Mouse (Mus musculus) small intestine, adult 10 weeks (tissue): ENCODE data around the gene Rnpepl1. TPM values are rescaled to one million over a fixed set of nuclear protein-coding genes. Genes with fewer than 3 reads are reported as not detected.

Experiments used
- polyA plus RNA-seq: library from polyadenylated mRNA; stranded (reverse); fragments of 350-450 nt; fragmentation: Illumina TruSeq; extraction: RNeasy Lipid Tissue Mini Kit (QIAGEN cat#74804); gene quantifications from one replicate; pipeline ENCODE4 v1.2.3, GENCODE M21; 2014; ENCODE audit warnings: low replicate concordance

Gene Rnpepl1
- 5.6 TPM for polyA plus RNA-seq

DNA sequence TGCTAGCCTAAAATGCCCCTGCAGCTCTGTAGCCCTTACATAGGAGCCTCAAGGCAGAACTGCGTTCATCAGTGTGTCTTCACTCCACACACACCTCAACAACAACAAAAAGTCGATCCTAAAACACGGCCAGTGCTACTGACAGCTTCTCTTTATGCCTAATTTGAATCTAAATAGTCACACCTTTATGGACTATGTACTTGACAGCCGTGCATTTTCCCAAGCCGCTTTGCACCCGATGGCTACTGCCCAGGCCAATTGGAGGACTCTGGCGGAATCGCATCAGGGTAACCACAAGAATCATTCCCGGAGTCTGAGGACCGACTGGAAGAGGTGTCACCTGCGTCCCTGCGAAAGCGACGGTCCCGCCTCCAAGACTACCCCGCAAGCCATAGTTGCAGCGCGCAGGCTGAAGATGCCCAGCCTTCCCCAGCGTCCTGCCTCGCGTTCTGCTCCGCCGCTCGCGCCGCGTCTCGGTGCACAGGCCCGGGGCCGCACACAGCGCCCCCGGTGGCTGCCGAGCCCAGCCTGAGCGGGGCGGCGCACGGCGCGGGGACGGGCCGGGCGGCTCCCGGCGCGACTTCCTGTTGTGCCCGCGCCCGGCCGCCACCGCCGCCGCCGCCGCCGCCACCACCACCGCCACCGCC lies at the start of gene Rnpepl1:
Gene Rnpepl1 (plus strand): TSS at position 545 of the 647 bp plus-strand sequence.

DNA sequence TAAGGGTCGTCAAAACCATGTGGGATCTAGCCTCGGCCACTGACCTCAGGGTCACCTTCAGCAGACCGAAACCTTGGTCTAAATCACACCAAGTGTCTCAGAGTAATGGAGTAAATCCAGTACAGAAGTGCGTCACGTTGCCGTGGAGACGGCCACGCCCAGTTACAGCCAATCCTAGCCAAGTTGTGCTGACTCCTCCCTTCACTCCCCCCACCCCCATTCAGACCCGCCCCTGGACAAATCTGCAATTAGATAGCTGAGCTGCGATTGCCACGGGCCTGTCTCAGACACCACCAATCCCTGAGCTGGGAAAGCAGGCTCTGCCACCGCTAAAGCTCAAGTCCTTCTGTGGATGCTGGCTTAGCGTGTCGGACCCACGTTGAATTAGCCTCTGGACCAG lies 7.8 kb upstream of the Rnpepl1 start, which contains the start of gene Ankmy1:
Gene Ankmy1 (minus strand): TSS at position 121 of the 400 bp plus-strand sequence.

DNA sequence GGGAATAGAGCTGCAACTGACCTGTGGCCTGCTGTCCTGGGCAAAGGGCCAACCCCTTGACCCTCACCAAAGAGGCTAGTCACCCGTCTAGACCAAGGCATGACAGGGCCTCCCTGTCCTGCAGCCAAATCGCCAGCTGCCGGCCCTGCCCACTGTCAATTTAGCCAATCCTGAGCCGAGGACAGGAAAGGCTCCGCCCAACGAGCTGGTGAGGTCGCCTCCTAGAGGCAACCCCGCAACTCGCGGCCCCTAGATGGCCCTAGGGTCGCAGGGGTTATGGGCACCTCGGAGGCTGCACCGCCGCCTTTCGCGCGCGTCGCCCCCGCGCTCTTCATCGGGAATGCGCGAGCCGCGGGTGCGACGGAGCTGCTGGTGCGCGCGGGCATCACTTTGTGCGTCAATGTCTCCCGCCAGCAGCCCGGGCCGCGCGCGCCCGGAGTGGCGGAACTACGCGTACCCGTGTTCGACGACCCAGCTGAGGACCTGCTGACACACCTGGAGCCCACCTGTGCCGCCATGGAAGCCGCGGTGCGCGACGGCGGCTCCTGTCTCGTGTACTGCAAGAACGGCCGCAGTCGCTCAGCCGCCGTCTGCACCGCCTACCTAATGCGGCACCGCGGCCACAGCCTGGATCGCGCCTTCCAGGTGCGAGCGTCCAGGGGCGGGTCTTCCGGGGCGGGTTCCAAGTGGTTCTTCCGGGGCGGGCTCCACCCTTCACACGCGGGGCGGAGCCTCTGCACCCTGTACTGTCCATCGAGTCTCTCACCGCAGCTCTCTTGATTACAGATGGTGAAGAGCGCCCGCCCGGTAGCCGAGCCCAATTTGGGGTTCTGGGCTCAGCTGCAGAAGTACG lies 3.6 kb upstream of the Rnpepl1 start, which contains the start of gene Dusp28:
Gene Dusp28 (plus strand): TSS at position 203 of the 853 bp plus-strand sequence.

DNA sequence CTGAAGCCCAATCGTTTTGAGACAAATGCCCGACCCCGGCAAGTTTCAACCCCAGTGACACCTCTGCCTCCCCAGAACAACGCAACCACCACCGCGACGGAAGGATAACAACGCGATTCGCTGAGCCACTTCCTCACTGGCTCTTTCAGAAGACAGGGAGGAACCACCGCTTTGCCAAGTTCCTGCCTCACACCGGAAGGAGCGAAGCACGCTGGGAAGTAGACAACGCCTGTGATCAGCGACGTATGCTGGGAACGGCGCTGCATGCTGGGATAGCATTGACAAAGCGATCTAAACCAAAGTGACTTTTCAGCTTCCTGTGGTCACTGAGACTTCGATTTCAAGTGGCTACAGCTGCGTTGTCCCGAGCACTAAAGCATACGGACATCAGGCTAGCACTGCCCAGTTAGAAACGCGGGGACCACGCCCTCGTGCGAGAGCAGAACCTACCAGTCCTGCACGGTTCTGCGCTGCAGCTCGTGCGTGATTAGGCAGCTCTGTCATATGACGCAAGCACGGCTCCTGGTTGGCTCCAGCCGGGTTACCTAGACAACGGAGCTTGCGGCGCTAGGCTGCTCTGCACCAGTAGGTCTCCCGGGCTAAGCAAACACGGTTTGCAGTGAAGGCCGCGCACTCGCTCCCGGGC lies 23.7 kb downstream of the Rnpepl1 start, which contains the start of gene Capn10:
Gene Capn10 (plus strand): TSS at position 195 of the 646 bp plus-strand sequence.

DNA sequence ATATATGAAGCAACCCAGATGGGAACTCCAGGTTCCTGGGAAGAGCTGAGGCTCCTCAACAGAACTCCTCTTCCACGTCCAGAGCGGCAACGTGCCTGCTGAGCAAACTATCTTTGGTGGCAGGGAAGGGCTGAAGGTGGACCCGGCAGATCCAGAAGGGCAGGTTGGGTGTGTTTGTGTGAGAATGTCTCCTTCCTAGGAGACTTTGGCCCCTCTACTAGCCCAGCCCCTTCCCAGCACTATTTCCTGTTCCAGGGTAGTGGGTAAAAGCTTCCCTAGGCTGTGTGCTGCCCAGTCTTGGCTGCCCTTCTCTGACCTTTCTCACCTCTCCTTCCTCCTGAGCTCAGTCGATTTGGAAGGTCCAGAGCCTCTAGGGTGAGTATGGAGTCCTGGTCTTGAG lies 40.0 kb downstream of the Rnpepl1 start, which contains the start of gene Gpr35:
Gene Gpr35 (plus strand): TSS at position 259 of the 400 bp plus-strand sequence.

Other genes starting within 250 kb of the Rnpepl1 start
- gene Gpc1, start 79.1 kb upstream of the Rnpepl1 start, polyA plus RNA-seq: not detected
- not detected for gene Ankmy1, start 7.9 kb upstream of the Rnpepl1 start, polyA plus RNA-seq
- 2.2 TPM for gene Dusp28, start 3.8 kb upstream of the Rnpepl1 start, polyA plus RNA-seq
- gene Capn10, start 23.6 kb downstream of the Rnpepl1 start, polyA plus RNA-seq: 2.2 TPM
- gene Gpr35, start 40.1 kb downstream of the Rnpepl1 start, polyA plus RNA-seq: 7.8 TPM
- gene Aqp12, start 95.6 kb downstream of the Rnpepl1 start, polyA plus RNA-seq: not detected
- gene Kif1a, start 191.2 kb downstream of the Rnpepl1 start, polyA plus RNA-seq: not detected
- not detected for gene Agxt, start 224.5 kb downstream of the Rnpepl1 start, polyA plus RNA-seq